Mouse (Mus musculus) testis, adult 2 months (tissue): ENCODE data around the gene Jak3.

Experiments used
- CTCF ChIP-seq: fragments of 200-500 bp; IDR thresholded peaks from 2 replicates; pipeline ENCODE4 v1.5.1; 2012; ENCODE audit warnings: low read depth, mild to moderate bottlenecking, inconsistent platforms, low read length, moderate library complexity; ENCODE audit not compliant: control insufficient read depth, insufficient read depth, insufficient replicate concordance
- POLR2A ChIP-seq: fragments of 200-500 bp; IDR thresholded peaks from 2 replicates; pipeline ENCODE4 v1.6.1; 2012; ENCODE audit warnings: low read depth, mild to moderate bottlenecking, inconsistent platforms, low read length, moderate library complexity; ENCODE audit not compliant: control insufficient read depth

DNA sequence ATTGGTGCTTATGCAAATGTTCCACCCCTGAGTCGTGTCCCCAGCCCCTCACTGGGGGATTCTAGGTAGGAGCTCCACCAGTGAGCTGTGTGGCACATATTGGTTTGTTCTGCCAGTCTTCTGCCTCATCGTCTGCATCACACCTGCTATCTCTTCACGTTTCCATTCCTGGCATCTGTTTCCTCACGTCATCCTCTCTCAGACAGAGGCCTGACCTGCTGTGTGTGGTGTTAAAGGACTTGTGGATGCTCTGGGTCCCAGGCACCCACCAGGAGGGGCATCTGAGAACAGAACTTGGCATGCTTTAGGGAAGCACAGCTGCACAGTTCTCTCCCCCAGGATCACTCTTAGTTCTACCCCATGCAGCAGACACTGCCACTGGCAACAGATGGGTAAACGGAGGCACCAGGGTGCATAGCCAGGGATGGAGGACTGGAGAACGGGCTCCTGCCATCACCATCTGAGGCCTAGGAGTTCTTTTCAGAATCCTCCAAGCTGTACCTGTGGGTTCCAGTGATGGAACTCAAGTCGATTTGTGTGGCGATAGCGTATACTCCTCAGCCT is 558 bp upstream of the Jak3 start:
- TF ChIP-seq POLR2A (no peak), CTCF (no peak)
